Mouse (Mus musculus): Measurements from ENCODE around the gene Agbl1.
A peak's percentile ranks its signal among the peaks of the same experiment; 100 is the strongest.
"Not testable (repeated sequence)": the region's sequence is repeated elsewhere in the genome, so short reads cannot be mapped to it uniquely, and the experiment has no call there.

Agbl1 gene

GRCm38 (mm10) chr7:76229311-76229937 is at the start of gene Agbl1:
Gene Agbl1 (plus strand): TSS chr7:76229887.
- no peak for DNase-seq (ENCODE audit: low spot score in 2 of 2)

GRCm38 (mm10) chr7:76185005-76185658 is 44.6 kb upstream of the Agbl1 start:
- peak; percentile 6 to 15 for DNase-seq (ENCODE audit: low spot score in 2 of 2)

GRCm38 (mm10) chr7:76185681-76186121 is 44.0 kb upstream of the Agbl1 start:
- no peak for DNase-seq (ENCODE audit: low spot score in 2 of 2)

- DNase-seq (ENCODE audit: low spot score in 2 of 2), result no peak
These were observed 11.1 kb upstream of the Agbl1 start for GRCm38 (mm10) chr7:76218546-76218945.

GRCm38 (mm10) chr7:76219797-76220469 is 9.8 kb upstream of the Agbl1 start:
- no peak for DNase-seq (ENCODE audit: low spot score in 2 of 2)

GRCm38 (mm10) chr7:76222691-76223090 is 7.0 kb upstream of the Agbl1 start:
- no peak for DNase-seq (ENCODE audit: low spot score in 2 of 2)

GRCm38 (mm10) chr7:76228881-76229280 is 806 bp upstream of the Agbl1 start:
- no peak for DNase-seq (ENCODE audit: low spot score in 2 of 2)

- DNase-seq (ENCODE audit: low spot score in 2 of 2), result no peak
These were observed 4.6 kb downstream of the Agbl1 start for GRCm38 (mm10) chr7:76234321-76234720.

GRCm38 (mm10) chr7:76237497-76237896 is 7.8 kb downstream of the Agbl1 start:
- no peak for DNase-seq (ENCODE audit: low spot score in 2 of 2)

- DNase-seq (ENCODE audit: low spot score in 2 of 2), result not testable (repeated sequence)
These were observed 15.2 kb downstream of the Agbl1 start for GRCm38 (mm10) chr7:76244839-76245238.

GRCm38 (mm10) chr7:76275061-76275460 is 45.4 kb downstream of the Agbl1 start:
- DNase-seq (ENCODE audit: low spot score in 2 of 2), result no peak

- DNase-seq (ENCODE audit: low spot score in 2 of 2), result no peak
These were observed 53.1 kb downstream of the Agbl1 start for GRCm38 (mm10) chr7:76282831-76283230.

GRCm38 (mm10) chr7:76287531-76287930 is 57.8 kb downstream of the Agbl1 start:
- DNase-seq (ENCODE audit: low spot score in 2 of 2), result no peak

- DNase-seq (ENCODE audit: low spot score in 2 of 2), result no peak
These were observed 92.3 kb downstream of the Agbl1 start for GRCm38 (mm10) chr7:76321866-76322553.

- DNase-seq (ENCODE audit: low spot score in 2 of 2), result no peak
These were observed 96.4 kb downstream of the Agbl1 start for GRCm38 (mm10) chr7:76326091-76326490.

- no peak for DNase-seq (ENCODE audit: low spot score in 2 of 2)
These were observed 109.6 kb downstream of the Agbl1 start for GRCm38 (mm10) chr7:76339308-76339707.

- DNase-seq (ENCODE audit: low spot score in 2 of 2), result no peak
These were observed 111.9 kb downstream of the Agbl1 start for GRCm38 (mm10) chr7:76341601-76342000.

- no peak for DNase-seq (ENCODE audit: low spot score in 2 of 2)
These were observed 123.8 kb downstream of the Agbl1 start for GRCm38 (mm10) chr7:76353469-76353868.

GRCm38 (mm10) chr7:76354510-76354909 is 124.8 kb downstream of the Agbl1 start:
- DNase-seq (ENCODE audit: low spot score in 2 of 2), result peak in 1 of 2 experiments; percentile 1

- no peak for DNase-seq (ENCODE audit: low spot score in 2 of 2)
These were observed 141.6 kb downstream of the Agbl1 start for GRCm38 (mm10) chr7:76371269-76371668.

GRCm38 (mm10) chr7:76379493-76379892 is 149.8 kb downstream of the Agbl1 start:
- DNase-seq (ENCODE audit: low spot score in 2 of 2), result no peak

- DNase-seq (ENCODE audit: low spot score in 2 of 2), result no peak
These were observed 152.3 kb downstream of the Agbl1 start for GRCm38 (mm10) chr7:76381986-76382385.

All from right cerebral cortex, postnatal 36 days (tissue).